Mouse (Mus musculus): ENCODE measurements around the gene Bcap31. TPM values are rescaled to one million over a fixed set of nuclear protein-coding genes. Genes with fewer than 3 reads are reported as not detected.

Gene Bcap31
- polyA plus RNA-seq, 1 experiment: 175 TPM

DNA sequence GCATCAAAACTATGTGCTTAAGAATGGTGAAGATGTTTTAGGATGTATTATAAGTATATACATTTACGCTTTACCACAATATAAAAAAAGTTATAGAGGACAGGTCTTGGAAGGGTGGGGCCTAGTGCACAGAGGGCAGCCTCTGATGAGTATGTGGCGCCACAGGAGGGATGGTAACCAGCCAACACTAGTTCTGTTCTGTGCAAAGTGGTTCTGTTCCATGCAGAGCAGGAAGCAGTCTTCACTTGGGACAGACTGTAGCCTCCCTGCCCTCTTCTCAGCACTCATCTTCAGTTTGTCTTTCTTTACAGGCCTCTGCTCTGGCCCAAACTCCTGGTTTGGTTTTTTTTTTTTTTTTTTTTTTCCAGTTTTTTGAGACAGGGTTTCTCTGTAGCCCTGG, 31.8 kb downstream of the Bcap31 start:
- DNase-seq (ENCODE audit: low spot score): no peak

DNA sequence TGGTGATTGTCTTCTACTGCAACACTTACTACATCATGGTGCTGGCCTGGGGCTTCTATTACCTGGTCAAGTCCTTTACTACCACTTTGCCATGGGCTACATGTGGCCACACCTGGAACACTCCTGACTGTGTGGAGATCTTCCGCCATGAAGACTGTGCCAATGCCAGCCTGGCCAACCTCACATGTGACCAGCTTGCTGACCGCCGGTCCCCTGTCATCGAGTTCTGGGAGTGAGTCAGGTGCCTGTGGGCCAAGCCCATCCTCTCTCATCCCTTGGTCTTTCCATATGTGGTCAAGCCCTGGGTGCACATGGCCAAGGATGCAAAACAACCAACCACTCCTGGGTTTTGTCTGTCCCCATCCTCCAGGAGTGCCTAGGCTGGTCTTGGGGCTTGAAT, 39.3 kb downstream of the Bcap31 start:
- no peak for DNase-seq (ENCODE audit: low spot score)

GRCm38 (mm10) chrX:73675231-73675630, 40.7 kb downstream of the Bcap31 start:
- no peak for DNase-seq (ENCODE audit: low spot score)

DNA sequence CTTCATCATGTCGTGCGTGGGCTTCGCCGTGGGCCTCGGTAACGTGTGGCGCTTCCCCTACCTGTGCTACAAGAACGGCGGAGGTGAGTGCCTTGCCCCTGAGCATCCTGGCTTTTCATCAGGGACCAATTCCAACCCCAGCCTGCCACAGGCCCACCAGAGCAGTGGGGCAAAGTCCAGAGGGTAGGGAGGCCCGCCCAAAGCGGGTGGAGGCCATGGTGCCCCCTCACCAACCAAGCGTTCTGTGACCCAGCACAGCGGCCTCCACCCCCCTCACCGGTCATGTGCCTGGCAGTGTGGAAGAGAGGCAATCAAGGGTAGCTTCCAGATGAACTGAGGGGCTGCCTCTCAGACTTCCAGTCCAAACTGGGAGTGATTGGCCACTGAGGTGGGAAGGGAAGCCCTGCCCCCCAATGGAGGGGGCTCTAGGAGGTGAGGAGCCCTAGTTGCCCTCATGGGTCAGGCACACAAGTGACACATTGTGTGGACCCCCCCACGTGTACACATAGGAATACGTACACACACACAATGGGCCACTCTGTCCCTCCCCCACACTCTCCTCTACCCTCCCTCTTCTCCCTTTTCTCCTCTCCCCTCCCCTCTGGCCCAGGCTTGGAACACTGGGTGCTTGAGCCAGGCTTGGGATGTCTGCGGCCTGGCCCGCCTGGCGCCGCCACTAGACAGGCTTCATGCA, 41.9 kb downstream of the Bcap31 start:
- DNase-seq (ENCODE audit: low spot score): no peak

DNA sequence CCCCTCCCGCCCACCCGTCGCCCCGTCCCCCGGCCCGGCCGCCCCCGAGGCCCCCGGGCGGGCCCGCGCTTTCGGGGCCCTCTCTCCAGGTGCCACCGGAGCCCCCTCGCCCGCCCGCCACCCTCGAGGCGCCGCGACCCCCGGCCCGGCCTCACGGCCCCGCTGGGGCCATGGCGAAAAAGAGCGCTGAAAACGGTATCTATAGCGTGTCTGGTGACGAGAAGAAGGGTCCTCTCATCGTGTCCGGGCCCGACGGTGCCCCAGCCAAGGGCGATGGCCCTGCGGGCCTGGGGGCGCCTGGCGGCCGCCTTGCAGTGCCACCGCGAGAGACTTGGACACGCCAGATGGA, 42.4 kb downstream of the Bcap31 start:
- DNase-seq (ENCODE audit: low spot score): no peak

DNA sequence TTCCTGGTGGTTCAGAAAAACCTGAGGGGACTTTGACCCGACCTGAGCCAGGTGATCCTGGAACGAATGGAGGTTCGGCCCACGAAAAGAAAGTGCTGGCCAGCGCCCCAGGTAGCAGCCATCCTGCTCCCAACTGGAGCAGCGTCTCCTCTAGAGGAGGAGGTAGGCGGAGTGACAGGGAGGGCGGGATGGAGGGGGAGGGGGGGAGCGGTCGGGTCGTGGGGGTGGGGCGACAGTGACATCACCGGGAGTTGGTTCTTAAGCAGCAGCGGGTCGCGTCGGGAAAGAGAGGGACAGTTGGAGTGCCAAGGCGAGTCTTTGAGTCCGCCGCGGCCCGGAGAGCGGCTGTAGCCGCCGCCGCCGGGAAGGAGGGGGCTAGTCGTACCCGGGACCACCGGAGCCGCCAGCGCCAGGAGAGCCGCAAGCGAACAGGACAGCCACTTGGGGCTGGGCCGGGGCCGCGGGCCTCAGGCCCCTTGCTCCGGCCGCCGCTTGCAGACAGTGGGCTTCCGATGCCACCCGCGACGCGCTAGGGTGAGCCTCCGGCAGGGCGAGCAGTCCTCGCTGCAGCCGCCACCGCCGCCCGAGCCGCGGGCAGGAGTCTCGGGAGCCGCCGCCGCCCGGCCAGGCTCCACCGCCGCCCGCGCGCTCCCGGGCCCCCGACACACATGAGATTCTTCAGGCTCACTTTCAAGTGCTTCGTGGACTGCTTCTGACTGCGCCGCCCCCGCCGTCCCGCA, 42.9 kb downstream of the Bcap31 start, which contains the start of gene Slc6a8:
TSS of gene Slc6a8 (plus strand) at position 272 of the 740 bp plus-strand sequence.
- peak; percentile 43 for DNase-seq (ENCODE audit: low spot score)

- no peak for DNase-seq (ENCODE audit: low spot score)
Observed at GRCm38 (mm10) chrX:73672031-73672431, 43.9 kb downstream of the Bcap31 start.

DNA sequence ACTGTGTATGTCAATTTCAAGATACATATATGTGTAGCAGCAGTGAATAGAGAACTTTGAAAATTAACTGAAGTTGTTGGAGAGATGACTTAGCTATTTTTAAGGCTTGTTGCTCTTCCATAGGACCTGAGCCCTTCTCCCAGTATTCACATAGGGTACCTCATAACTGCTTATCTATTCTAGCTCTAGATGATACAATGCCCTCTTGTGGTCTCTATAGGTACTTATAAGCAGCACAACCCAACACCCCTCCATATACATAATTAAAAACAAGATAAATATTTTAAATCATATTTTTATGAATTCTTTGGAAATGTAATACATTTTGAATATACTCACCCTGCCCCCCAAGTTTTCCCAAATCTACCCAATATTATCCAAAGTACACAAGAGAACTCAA, 52.8 kb downstream of the Bcap31 start:
- DNase-seq (ENCODE audit: low spot score): no peak

DNA sequence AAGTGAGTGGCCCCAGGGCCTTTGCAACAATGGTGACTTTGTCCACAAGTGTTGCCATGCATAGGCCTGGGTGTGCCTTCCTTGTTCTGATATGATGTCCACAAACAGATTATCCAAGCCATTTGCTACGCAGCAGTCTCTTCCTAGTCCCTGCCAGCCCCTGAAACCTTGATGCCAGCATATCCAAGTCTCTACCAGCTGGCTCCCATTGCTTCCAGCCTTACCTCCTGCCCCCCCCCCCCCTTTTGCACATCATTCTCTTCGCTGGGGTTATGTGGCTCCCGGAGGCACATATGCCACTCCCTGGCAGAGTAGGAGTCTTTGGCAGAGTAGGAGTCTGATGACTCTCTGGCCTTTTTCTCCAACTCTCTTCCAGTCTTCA, 55.7 kb downstream of the Bcap31 start:
- no peak for DNase-seq (ENCODE audit: low spot score)

GRCm38 (mm10) chrX:73659575-73660283, 56.2 kb downstream of the Bcap31 start, which contains the start of gene Pnck:
TSS of gene Pnck (minus strand) at chrX:73660117.
- DNase-seq (ENCODE audit: low spot score): no peak

DNA sequence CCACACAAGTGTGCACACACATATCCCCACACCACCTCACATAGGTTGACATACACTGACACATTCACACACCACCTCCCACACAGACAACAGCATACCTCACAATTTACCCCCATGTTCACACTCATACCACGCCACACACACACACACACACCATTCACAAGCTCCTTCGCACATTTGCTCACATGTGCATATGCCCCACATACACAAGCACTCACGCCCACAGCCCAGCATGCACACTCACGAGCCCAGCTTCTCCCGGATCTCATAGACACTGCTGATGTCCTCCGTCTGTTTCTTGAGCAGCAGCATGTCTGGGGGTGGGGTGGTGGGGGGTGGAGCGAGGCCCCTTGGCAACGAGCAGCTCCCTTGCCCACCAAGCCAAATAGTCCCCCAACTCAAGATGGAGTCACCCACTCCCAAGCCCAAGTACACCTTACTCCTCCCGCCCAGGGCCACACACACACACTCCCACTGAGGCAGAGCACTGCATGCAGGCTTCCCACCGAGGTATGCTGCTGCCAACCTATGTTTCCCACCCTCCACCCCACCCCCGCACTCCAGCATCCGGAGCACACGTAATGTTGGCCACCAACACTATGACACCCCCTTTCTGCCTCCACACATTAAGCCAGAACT, 56.9 kb downstream of the Bcap31 start:
- no peak for DNase-seq (ENCODE audit: low spot score)

- DNase-seq (ENCODE audit: low spot score): no peak
Observed at GRCm38 (mm10) chrX:73658391-73658790, 57.6 kb downstream of the Bcap31 start.

GRCm38 (mm10) chrX:73655529-73655928, 60.4 kb downstream of the Bcap31 start:
- DNase-seq (ENCODE audit: low spot score): no peak

- no peak for DNase-seq (ENCODE audit: low spot score)
Observed at GRCm38 (mm10) chrX:73654177-73654576, 61.8 kb downstream of the Bcap31 start.

- DNase-seq (ENCODE audit: low spot score): no peak
Observed at GRCm38 (mm10) chrX:73653392-73653791, 62.6 kb downstream of the Bcap31 start.

GRCm38 (mm10) chrX:73650869-73651268, 65.1 kb downstream of the Bcap31 start:
- DNase-seq (ENCODE audit: low spot score): no peak

DNA sequence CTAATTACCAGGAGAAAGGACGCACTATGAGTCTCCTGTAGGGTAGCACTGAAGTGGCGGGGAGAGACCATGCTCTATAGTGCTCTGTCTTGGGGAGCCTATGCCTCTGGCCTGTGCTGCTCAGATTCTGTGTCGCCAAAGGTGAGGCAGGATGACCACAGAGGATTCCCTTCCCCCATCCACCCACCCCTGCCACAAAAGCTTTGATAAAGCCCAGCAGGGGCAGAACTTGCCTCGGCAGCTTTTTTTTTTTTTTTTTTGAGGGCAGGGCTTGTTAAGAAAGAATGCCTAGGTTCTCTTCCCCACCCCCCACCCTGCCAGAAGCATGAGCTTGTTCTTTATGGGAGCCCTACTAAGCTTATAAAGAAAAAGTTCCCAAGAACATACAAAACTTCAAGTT, 70.9 kb downstream of the Bcap31 start:
- no peak for DNase-seq (ENCODE audit: low spot score)

- no peak for DNase-seq (ENCODE audit: low spot score)
Observed at GRCm38 (mm10) chrX:73639901-73640469, 76.0 kb downstream of the Bcap31 start.

DNA sequence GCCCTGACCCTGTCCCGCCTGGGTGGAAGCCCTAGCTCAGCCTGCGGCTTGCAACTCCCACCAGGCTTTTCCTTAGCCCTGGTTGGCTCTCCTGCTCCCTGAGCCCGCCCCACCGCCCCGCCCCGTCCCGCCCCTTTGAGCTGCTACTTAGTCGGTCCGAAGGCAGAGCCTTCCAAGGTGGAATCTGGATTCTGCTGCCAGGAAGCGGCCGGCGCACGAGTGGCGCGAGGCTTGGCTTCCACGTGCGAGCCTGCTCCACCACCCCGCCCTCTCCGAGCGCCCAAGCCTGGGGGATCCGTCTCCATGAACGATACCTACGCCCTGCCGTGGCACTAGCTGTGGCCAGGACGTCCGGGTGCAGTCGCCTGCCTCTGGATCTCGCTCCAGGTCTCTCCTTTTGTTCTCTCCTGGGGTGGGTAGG, 76.7 kb downstream of the Bcap31 start, which contains the start of gene Dusp9:
TSS of gene Dusp9 (plus strand) at position 165 of the 421 bp plus-strand sequence.
- no peak for DNase-seq (ENCODE audit: low spot score)

DNA sequence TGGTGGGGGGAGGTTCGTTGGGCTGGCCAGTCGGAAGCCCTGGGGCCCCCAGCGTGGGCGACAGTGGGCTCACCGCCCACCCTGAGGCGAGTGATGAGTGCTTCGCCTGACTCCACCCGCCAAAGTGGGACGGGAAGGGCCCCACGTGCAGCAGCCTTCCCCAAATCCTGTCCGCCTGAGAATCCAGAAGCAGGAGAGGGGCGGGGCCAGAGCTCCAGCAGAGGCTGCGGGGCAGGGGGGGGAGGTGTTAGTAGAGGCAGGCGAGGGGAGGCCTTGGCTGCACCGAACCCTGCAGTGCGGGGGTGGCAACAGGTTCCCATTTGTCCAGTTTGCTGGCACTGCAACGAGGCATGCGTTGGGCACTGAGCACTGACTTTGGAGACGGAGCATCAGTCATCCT, 78.6 kb downstream of the Bcap31 start:
- DNase-seq (ENCODE audit: low spot score): no peak

All from urinary bladder, adult 2 months (tissue).